Mouse (Mus musculus): ENCODE results near the gene Mn1. TPM values are rescaled to one million over a fixed set of nuclear protein-coding genes. Genes with fewer than 3 reads are reported as not detected.

Gene Mn1
- total and polyA plus RNA-seq, 3 experiments, result not detected

Other genes with a start within 250 kb of the Mn1 start
- gene Pitpnb, start 86.6 kb upstream of the Mn1 start, total RNA-seq (2012; rRNA removed), result 21.8 and 22.8 TPM in 2 replicates
- gene Pitpnb, start 86.6 kb upstream of the Mn1 start, polyA plus RNA-seq (2012; ENCODE audit: insufficient read depth in 1 of 2, insufficient read length in 2 of 2, low read depth in 1 of 2, low replicate concordance in 2 of 2, missing spikeins in 1 of 2), result 100 to 1,000 TPM in 1 of 2 experiments, 10 to 100 TPM in 1; 88.5 to 111 TPM

Measured in MEL (cell line).